Mouse (Mus musculus): ENCODE data around the gene Nprl3. TPM values are rescaled to one million over a fixed set of nuclear protein-coding genes. Genes with fewer than 3 reads are reported as not detected.

Gene Nprl3
- polyA plus RNA-seq, 1 experiment from 2014 or later, result 33.6 TPM

- no peak overlapping the region for H3K4me2 ChIP-seq (replicated peaks; ENCODE audit: low read depth, low read length)
- no peak for TF ChIP-seq EP300 (IDR thresholded peaks at IDR 0.05)
- 91% methylated on average over 3 of the region's 3 CpGs for WGBS
- no peak overlapping the region for H3K4me3 ChIP-seq (ENCODE audit: low read depth, low read length)
- no peaks in the 10 kb centered on the region; the same call in 1 of the 2 replicates for H3K4me1 ChIP-seq (ENCODE audit: insufficient read depth, low read depth, low read length)
- H3K27ac ChIP-seq (ENCODE audit: low read length), result no peak overlapping the region
- H3K36me3 ChIP-seq (ENCODE audit: insufficient read depth, low read length), result 0 out of 2 replicates have a peak, but pooled peaks cover 5% of the 10 kb centered on the region
- DNase-seq (ENCODE audit: low spot score) (no peak), ATAC-seq (no peak)
- H3K27me3 ChIP-seq (replicated peaks; ENCODE audit: insufficient read depth, low read length), result no peaks in the 10 kb centered on the region
- no peak overlapping the region for H3K9ac ChIP-seq (replicated peaks; ENCODE audit: low read depth)
- H3K9me3 ChIP-seq (ENCODE audit: low read length), result no peaks in the 10 kb centered on the region
Measured at GRCm38 (mm10) chr11:32233895-32234294, 33.6 kb downstream of the Nprl3 start.

GRCm38 (mm10) chr11:32232848-32233247 is 34.7 kb downstream of the Nprl3 start:
- ATAC-seq (peak; percentile 14; the same call in 1 of the 2 replicates), DNase-seq (ENCODE audit: low spot score) (no peak)
- WGBS, result 74% methylated on average over 10 of the region's 10 CpGs
- Histone ChIP-seq H3K27ac (ENCODE audit: low read length) (no peak overlapping the region), H3K9me3 (ENCODE audit: low read length) (no peaks in the 10 kb centered on the region), H3K27me3 (replicated peaks; ENCODE audit: insufficient read depth, low read length) (no peaks in the 10 kb centered on the region), H3K4me3 (ENCODE audit: low read depth, low read length) (no peak overlapping the region), H3K36me3 (ENCODE audit: insufficient read depth, low read length) (0 out of 2 replicates have a peak, but pooled peaks cover 5% of the 10 kb centered on the region), H3K4me1 (ENCODE audit: insufficient read depth, low read depth, low read length) (no peaks in the 10 kb centered on the region; the same call in 1 of the 2 replicates), H3K9ac (replicated peaks; ENCODE audit: low read depth) (no peak overlapping the region), H3K4me2 (replicated peaks; ENCODE audit: low read depth, low read length) (no peak overlapping the region)
- TF ChIP-seq CTCF (IDR thresholded peaks at IDR 0.05) (no peak), EP300 (IDR thresholded peaks at IDR 0.05) (no peak)

- no peak overlapping the region for H3K9ac ChIP-seq (replicated peaks; ENCODE audit: low read depth)
- DNase-seq (ENCODE audit: low spot score), result no peak
- H3K27me3 ChIP-seq (replicated peaks; ENCODE audit: insufficient read depth, low read length), result no peaks in the 10 kb centered on the region
- 90% methylated on average over 2 of the region's 2 CpGs for WGBS
- no peak for ATAC-seq
- H3K4me3 ChIP-seq (ENCODE audit: low read depth, low read length), result no peak overlapping the region
- TF ChIP-seq CTCF (IDR thresholded peaks at IDR 0.05) (no peak), EP300 (IDR thresholded peaks at IDR 0.05) (no peak)
- no peak overlapping the region for H3K4me2 ChIP-seq (replicated peaks; ENCODE audit: low read depth, low read length)
- H3K4me1 ChIP-seq (ENCODE audit: insufficient read depth, low read depth, low read length), result no peaks in the 10 kb centered on the region
- H3K27ac ChIP-seq (ENCODE audit: low read length), result no peak overlapping the region
- H3K9me3 ChIP-seq (ENCODE audit: low read length), result no peaks in the 10 kb centered on the region
- H3K36me3 ChIP-seq (ENCODE audit: insufficient read depth, low read length), result 0 out of 2 replicates have a peak, but pooled peaks cover 5% of the 10 kb centered on the region
Measured at GRCm38 (mm10) chr11:32231125-32231524, 36.4 kb downstream of the Nprl3 start.

- 0 out of 2 replicates have a peak, but pooled peaks cover 5% of the 10 kb centered on the region for H3K36me3 ChIP-seq (ENCODE audit: insufficient read depth, low read length)
- no peak overlapping the region for H3K9ac ChIP-seq (replicated peaks; ENCODE audit: low read depth)
- H3K4me2 ChIP-seq (replicated peaks; ENCODE audit: low read depth, low read length), result no peak overlapping the region
- DNase-seq (ENCODE audit: low spot score) (no peak), ATAC-seq (no peak)
- WGBS, result 76% methylated on average over 4 of the region's 4 CpGs
- TF ChIP-seq EP300 (IDR thresholded peaks at IDR 0.05) (no peak), CTCF (IDR thresholded peaks at IDR 0.05) (no peak; the same call in 1 of the 2 replicates)
- peaks cover 7% of the 10 kb centered on the region for H3K4me1 ChIP-seq (ENCODE audit: insufficient read depth, low read depth, low read length)
- no peaks in the 10 kb centered on the region for H3K9me3 ChIP-seq (ENCODE audit: low read length)
- no peak overlapping the region for H3K4me3 ChIP-seq (ENCODE audit: low read depth, low read length)
- H3K27ac ChIP-seq (ENCODE audit: low read length), result no peak overlapping the region
- H3K27me3 ChIP-seq (replicated peaks; ENCODE audit: insufficient read depth, low read length), result no peaks in the 10 kb centered on the region
Measured at GRCm38 (mm10) chr11:32230220-32230619, 37.3 kb downstream of the Nprl3 start.

GRCm38 (mm10) chr11:32228292-32228845 is 39.1 kb downstream of the Nprl3 start:
- TF ChIP-seq CTCF (IDR thresholded peaks at IDR 0.05) (no peak), EP300 (IDR thresholded peaks at IDR 0.05) (no peak)
- no peaks in the 10 kb centered on the region for H3K27me3 ChIP-seq (replicated peaks; ENCODE audit: insufficient read depth, low read length)
- no peak for DNase-seq (ENCODE audit: low spot score)
- no peaks in the 10 kb centered on the region for H3K9me3 ChIP-seq (ENCODE audit: low read length)
- H3K9ac ChIP-seq (replicated peaks; ENCODE audit: low read depth), result no peak overlapping the region
- ATAC-seq, result no peak
- H3K27ac ChIP-seq (ENCODE audit: low read length), result no peak overlapping the region
- no peak overlapping the region for H3K4me2 ChIP-seq (replicated peaks; ENCODE audit: low read depth, low read length)
- H3K36me3 ChIP-seq (ENCODE audit: insufficient read depth, low read length), result 0 out of 2 replicates have a peak, but pooled peaks cover 5% of the 10 kb centered on the region
- H3K4me3 ChIP-seq (ENCODE audit: low read depth, low read length), result no peak overlapping the region
- H3K4me1 ChIP-seq (ENCODE audit: insufficient read depth, low read depth, low read length), result peaks cover 20% of the 10 kb centered on the region
- WGBS, result 94% methylated on average over 3 of the region's 3 CpGs

- DNase-seq (ENCODE audit: low spot score) (no peak), ATAC-seq (no peak)
- Histone ChIP-seq H3K9me3 (ENCODE audit: low read length) (no peaks in the 10 kb centered on the region), H3K4me2 (replicated peaks; ENCODE audit: low read depth, low read length) (peak overlapping the region; percentile 80; the same call in 1 of the 2 replicates), H3K4me1 (ENCODE audit: insufficient read depth, low read depth, low read length) (peaks cover 26% of the 10 kb centered on the region), H3K36me3 (ENCODE audit: insufficient read depth, low read length) (0 out of 2 replicates have a peak, but pooled peaks cover 5% of the 10 kb centered on the region), H3K9ac (replicated peaks; ENCODE audit: low read depth) (no peak overlapping the region), H3K4me3 (ENCODE audit: low read depth, low read length) (no peak overlapping the region), H3K27me3 (replicated peaks; ENCODE audit: insufficient read depth, low read length) (no peaks in the 10 kb centered on the region), H3K27ac (ENCODE audit: low read length) (no peak overlapping the region)
- TF ChIP-seq CTCF (IDR thresholded peaks at IDR 0.05) (no peak), EP300 (IDR thresholded peaks at IDR 0.05) (no peak)
- WGBS, result 90% methylated on average over 9 of the region's 9 CpGs
Measured at GRCm38 (mm10) chr11:32227555-32227954, 40.0 kb downstream of the Nprl3 start.
